Mouse (Mus musculus): ENCODE data around the gene Txn1.

GRCm38 (mm10) chr4:57906708-57907107, 49.5 kb downstream of the Txn1 start:
- no peak for TF ChIP-seq CTCF (conservative IDR thresholded peaks at IDR 0.05; ENCODE audit: insufficient read depth, insufficient read length, low read depth, low read length)
- TF ChIP-seq POLR2A (IDR thresholded peaks at IDR 0.05; ENCODE audit: low read depth, low read length), result no peak
